Mouse (Mus musculus) embryonic facial prominence, embryonic 11.5 days (tissue): Measurements from ENCODE around the gene Dlx6. TPM values are rescaled to one million over a fixed set of nuclear protein-coding genes. Genes with fewer than 3 reads are reported as not detected.

Experiments
- ATAC-seq: fragments of 200-750 bp; cut with Nextera tagmentation; replicated peaks from 2 replicates; pipeline ENCODE4 v1.8.0; 2017; ENCODE audit warnings: low read depth; ENCODE audit not compliant: insufficient number of reproducible peaks, low FRiP score, low TSS enrichment
- DNase-seq: peaks from one replicate; pipeline ENCODE4 v3.0.0-alpha.2; 2015; ENCODE audit warnings: low spot score
- H3K27ac ChIP-seq: fragments of 300-500 bp; sonication (generic); replicated peaks from 2 replicates; pipeline ENCODE4 v1.5.1; 2014; ENCODE audit warnings: mild to moderate bottlenecking, low read depth, low read length, control low read depth
- H3K27me3 ChIP-seq: fragments of 300-500 bp; sonication (generic); 2 replicates; pipeline ENCODE4 v1.6.1; 2014; ENCODE audit warnings: mild to moderate bottlenecking, low read length, moderate library complexity, mixed read lengths; ENCODE audit not compliant: control insufficient read depth, insufficient read depth
- H3K36me3 ChIP-seq: fragments of 300-500 bp; sonication (generic); replicated peaks from 2 replicates; pipeline ENCODE4 v1.6.1; 2014; ENCODE audit warnings: low read depth, mild to moderate bottlenecking, low read length, moderate library complexity, mixed read lengths; ENCODE audit not compliant: control insufficient read depth, insufficient read depth
- H3K4me1 ChIP-seq: fragments of 300-500 bp; sonication (generic); 2 replicates; pipeline ENCODE4 v1.6.1; 2014; ENCODE audit warnings: low read length, mixed read lengths; ENCODE audit not compliant: control insufficient read depth, insufficient read depth
- H3K4me2 ChIP-seq: fragments of 300-500 bp; sonication (generic); 2 replicates; pipeline ENCODE4 v1.6.1; 2014; ENCODE audit warnings: low read depth, mild to moderate bottlenecking, control low read depth, low read length, moderate library complexity
- H3K4me3 ChIP-seq: fragments of 300-500 bp; sonication (generic); 2 replicates; pipeline ENCODE4 v1.5.1; 2014; ENCODE audit warnings: low read depth, low read length, control low read depth
- H3K9ac ChIP-seq: fragments of 300-500 bp; sonication (generic); replicated peaks from 2 replicates; pipeline ENCODE4 v1.6.1; 2014; ENCODE audit warnings: mild to moderate bottlenecking, control low read depth, low read length
- H3K9me3 ChIP-seq: fragments of 300-500 bp; sonication (generic); replicated peaks from 2 replicates; pipeline ENCODE4 v1.6.1; 2016; ENCODE audit warnings: mild to moderate bottlenecking, low read length, inconsistent platforms, mixed read lengths; ENCODE audit not compliant: control insufficient read depth
- WGBS: fragments of 180-500 bp; shearing (Covaris S2); extraction: QIAGEN DNeasy Blood & Tissue Kit; methylation state at CpG from one replicate; pipeline ENCODE4 v1.1.7; 2014; 5-methylcytosine and 5-hydroxymethylcytosine counted together
- polyA plus RNA-seq: library from polyadenylated mRNA; unstranded; fragments of >200 nt; fragmentation: Nextera tagmentation; extraction: Ambion mirVana; gene quantifications from 2 replicates; pipeline ENCODE4 v1.2.1, GENCODE M21; 2014

Dlx6 gene
- polyA plus RNA-seq, 1 experiment from 2014 or later, result 5.1 TPM

GRCm38 (mm10) chr6:6855746-6856185 lies 7.4 kb upstream of the Dlx6 start:
- peak overlapping the region; percentile 23; the same call in 1 of the 2 replicates for H3K9ac ChIP-seq
- H3K27me3 ChIP-seq, result peaks cover 35% of the 10 kb centered on the region
- H3K4me1 ChIP-seq, result peaks cover 3% of the 10 kb centered on the region; the same call in 1 of the 2 replicates
- WGBS, result 2% methylated on average over 10 of the region's 10 CpGs
- no peaks in the 10 kb centered on the region for H3K9me3 ChIP-seq
- DNase-seq (peak; percentile 54), ATAC-seq (peak; percentile 32; the same call in 1 of the 2 replicates)
- H3K4me3 ChIP-seq, result peak overlapping the region; percentile 17
- peak overlapping the region; percentile 39 for H3K4me2 ChIP-seq
- H3K36me3 ChIP-seq, result no peaks in the 10 kb centered on the region
- H3K27ac ChIP-seq, result peak overlapping the region; percentile 65

GRCm38 (mm10) chr6:6856316-6856715 lies 6.8 kb upstream of the Dlx6 start:
- H3K27ac ChIP-seq, result peak overlapping the region; percentile 65
- peak overlapping the region; percentile 39 for H3K4me2 ChIP-seq
- H3K9ac ChIP-seq, result peak overlapping the region; percentile 44; the same call in 1 of the 2 replicates
- peaks cover 3% of the 10 kb centered on the region; the same call in 1 of the 2 replicates for H3K4me1 ChIP-seq
- no peak for ATAC-seq
- H3K27me3 ChIP-seq, result peaks cover 30% of the 10 kb centered on the region
- H3K9me3 ChIP-seq, result no peaks in the 10 kb centered on the region
- no peaks in the 10 kb centered on the region for H3K36me3 ChIP-seq
- peak; percentile 62 for DNase-seq
- H3K4me3 ChIP-seq, result peak overlapping the region; percentile 17
- under 1% methylated on average over 20 of the region's 20 CpGs for WGBS

GRCm38 (mm10) chr6:6856881-6857280 lies 6.3 kb upstream of the Dlx6 start:
- peak overlapping the region; percentile 44; the same call in 1 of the 2 replicates for H3K9ac ChIP-seq
- peak overlapping the region; percentile 39; the same call in 1 of the 2 replicates for H3K4me2 ChIP-seq
- no peaks in the 10 kb centered on the region for H3K9me3 ChIP-seq
- H3K4me3 ChIP-seq, result peak overlapping the region; percentile 17; the same call in 1 of the 2 replicates
- peak overlapping the region; percentile 65; the same call in 1 of the 2 replicates for H3K27ac ChIP-seq
- DNase-seq (peak; percentile 14), ATAC-seq (no peak)
- 1% methylated on average over 4 of the region's 4 CpGs for WGBS
- no peaks in the 10 kb centered on the region for H3K36me3 ChIP-seq
- peaks cover 25% of the 10 kb centered on the region for H3K27me3 ChIP-seq
- peaks cover 3% of the 10 kb centered on the region; the same call in 1 of the 2 replicates for H3K4me1 ChIP-seq

GRCm38 (mm10) chr6:6857766-6858165 lies 5.4 kb upstream of the Dlx6 start:
- ATAC-seq (no peak), DNase-seq (no peak)
- H3K9ac ChIP-seq, result no peak overlapping the region
- H3K4me1 ChIP-seq, result peaks cover 3% of the 10 kb centered on the region; the same call in 1 of the 2 replicates
- H3K27me3 ChIP-seq, result peaks cover 22% of the 10 kb centered on the region
- H3K4me3 ChIP-seq, result no peak overlapping the region
- H3K4me2 ChIP-seq, result no peak overlapping the region
- no peaks in the 10 kb centered on the region for H3K9me3 ChIP-seq
- 18% methylated on average over 2 of the region's 2 CpGs for WGBS
- no peaks in the 10 kb centered on the region for H3K36me3 ChIP-seq
- H3K27ac ChIP-seq, result no peak overlapping the region

GRCm38 (mm10) chr6:6858571-6858970 lies 4.6 kb upstream of the Dlx6 start:
- Histone ChIP-seq H3K27me3 (peaks cover 22% of the 10 kb centered on the region), H3K36me3 (no peaks in the 10 kb centered on the region), H3K9me3 (no peaks in the 10 kb centered on the region), H3K4me2 (no peak overlapping the region), H3K27ac (no peak overlapping the region), H3K9ac (no peak overlapping the region), H3K4me1 (peaks cover 3% of the 10 kb centered on the region; the same call in 1 of the 2 replicates), H3K4me3 (no peak overlapping the region)
- ATAC-seq (no peak), DNase-seq (peak; percentile 18)
- WGBS, result 0% methylated on average over 1 of the region's 1 CpGs

- Histone ChIP-seq H3K27ac (peak overlapping the region; percentile 43; the same call in 1 of the 2 replicates), H3K36me3 (no peaks in the 10 kb centered on the region), H3K9ac (peak overlapping the region; percentile 66), H3K4me3 (peak overlapping the region; percentile 34), H3K4me2 (peak overlapping the region; percentile 29), H3K9me3 (no peaks in the 10 kb centered on the region), H3K4me1 (peaks cover 3% of the 10 kb centered on the region; the same call in 1 of the 2 replicates), H3K27me3 (peaks cover 26% of the 10 kb centered on the region)
- WGBS, result 1% methylated on average over 19 of the region's 19 CpGs
- DNase-seq (peak; percentile 31), ATAC-seq (no peak)
Observed at GRCm38 (mm10) chr6:6859111-6859949, 3.8 kb upstream of the Dlx6 start.

GRCm38 (mm10) chr6:6859950-6860410 lies 3.2 kb upstream of the Dlx6 start:
- Histone ChIP-seq H3K4me2 (peak overlapping the region; percentile 32), H3K27ac (peak overlapping the region; percentile 72), H3K4me1 (peaks cover 3% of the 10 kb centered on the region; the same call in 1 of the 2 replicates), H3K9me3 (no peaks in the 10 kb centered on the region), H3K27me3 (peaks cover 22% of the 10 kb centered on the region), H3K4me3 (peak overlapping the region; percentile 34), H3K9ac (peak overlapping the region; percentile 66), H3K36me3 (no peaks in the 10 kb centered on the region)
- under 1% methylated on average over 21 of the region's 21 CpGs for WGBS
- peak; percentile 26 for DNase-seq
- ATAC-seq, result no peak
